Mouse (Mus musculus) C2C12 (cell line): ENCODE results near the gene Lin9.

Experiments
- CEBPB ChIP-seq: IDR thresholded peaks from one replicate; pipeline ENCODE4 v1.6.1; 2011; ENCODE audit warnings: low read depth, mild to moderate bottlenecking, control low read depth, moderate library complexity
- CTCF ChIP-seq: IDR thresholded peaks from one replicate; pipeline ENCODE4 v1.5.1; 2011; ENCODE audit not compliant: control insufficient read depth, insufficient read depth, insufficient read length
- FOSL1 ChIP-seq: IDR thresholded peaks from one replicate; pipeline ENCODE4 v1.8.0; 2011; ENCODE audit warnings: mild to moderate bottlenecking, low read length; ENCODE audit not compliant: poor library complexity, insufficient read depth, severe bottlenecking
- MAX ChIP-seq: IDR thresholded peaks from one replicate; pipeline ENCODE4 v1.6.1; 2011; ENCODE audit warnings: mild to moderate bottlenecking, control low read depth
- MYOD1 ChIP-seq: IDR thresholded peaks from one replicate; pipeline ENCODE4 v1.6.1; 2011; ENCODE audit warnings: low read depth; ENCODE audit not compliant: control insufficient read depth, insufficient read length
- MYOG ChIP-seq: IDR thresholded peaks from one replicate; pipeline ENCODE4 v1.6.1; 2011; ENCODE audit not compliant: control insufficient read depth, insufficient read length; ENCODE audit errors: extremely low read depth
- USF1 ChIP-seq: IDR thresholded peaks from one replicate; pipeline ENCODE4 v1.6.1; 2011; ENCODE audit warnings: low read depth, mild to moderate bottlenecking, control low read depth, moderate library complexity

GRCm38 (mm10) chr1:180641518-180642227, 723 bp downstream of the Lin9 start:
- TF ChIP-seq CEBPB (no peak), CTCF (no peak), MAX (no peak), MYOG (no peak), USF1 (no peak), FOSL1 (no peak), MYOD1 (no peak)
